Mouse (Mus musculus) spleen, postnatal 36 days (tissue): Measurements from ENCODE around the gene Upp1.

ENCODE experiments used
- DNase-seq, 2 experiments: peaks; one replicate each; pipeline ENCODE4 v3.0.0; 2022; ENCODE audit warnings: low spot score in 2 of 2, mixed read lengths in 1 of 2

The Upp1 gene

GRCm38 (mm10) chr11:9159953-9160352, 42.0 kb downstream of the Upp1 start:
- no peak for DNase-seq

- DNase-seq, result no peak
These were observed 49.4 kb downstream of the Upp1 start for GRCm38 (mm10) chr11:9167331-9167730.

- no peak for DNase-seq
These were observed 63.6 kb downstream of the Upp1 start for GRCm38 (mm10) chr11:9181477-9181876.
